Mouse (Mus musculus): ENCODE results near the gene Cttn.

- TF ChIP-seq POLR2A (IDR thresholded peaks at IDR 0.05; ENCODE audit: low read depth, low read length) (no peak), CTCF (IDR thresholded peaks at IDR 0.05; ENCODE audit: extremely low read depth, insufficient read depth, insufficient read length, insufficient replicate concordance) (no peak)
Measured at GRCm38 (mm10) chr7:144441466-144441865, 29.3 kb downstream of the Cttn start.
